ENCODE assay signal across 13 mouse cellular contexts in genomic region chr5:36379938-36380511, GRCm38 (mm10). TPM values are rescaled to one million over a fixed set of nuclear protein-coding genes. Genes with fewer than 3 reads are reported as not detected.
DNase-seq lines count a peak whose midpoint lies in the region; ATAC-seq and TF ChIP-seq lines count a peak whose summit lies in the region.
"Had no signal": no experiment of that assay in that cellular context is flagged by ENCODE, and none has a peak within 500 bp of the region (broad histone marks: within the 10 kb centered on the region; RNA-seq: fewer than 3 reads in every experiment).

No protein-coding gene starts in this region.

- no peak overlapping the region for H3K9ac ChIP-seq in heart, embryonic 14.5 days (ENCODE audit: low read length)
- H3K9ac ChIP-seq in lung, embryonic 15.5 days: no peak overlapping the region
- H3K9ac ChIP-seq in liver, embryonic 11.5 days (ENCODE audit: low read depth, low read length): no peak overlapping the region
- H3K9ac ChIP-seq: limb, embryonic 15.5 days; midbrain, embryonic 15.5 days had no signal

- H3K4me1 ChIP-seq in heart, embryonic 14.5 days (ENCODE audit: control insufficient read depth in 2 of 2, insufficient read depth in 2 of 2, low read length in 2 of 2): peaks cover 54 to 81% of the 10 kb centered on the region in 2 experiments
- H3K4me1 ChIP-seq in lung, embryonic 15.5 days: peaks cover 78% of the 10 kb centered on the region
- peaks cover 49% of the 10 kb centered on the region for H3K4me1 ChIP-seq in thymus, adult 2 months (replicated peaks; ENCODE audit: control insufficient read depth, insufficient read depth, low read length)
- H3K4me1 ChIP-seq in liver, embryonic 11.5 days (replicated peaks; ENCODE audit: control insufficient read depth, insufficient read depth, low read length): peaks cover 4% of the 10 kb centered on the region; the same call in 1 of the 2 replicates

- H3K36me3 ChIP-seq in heart, embryonic 14.5 days (ENCODE audit: control insufficient read depth, insufficient read depth, low read length): no peaks in the 10 kb centered on the region
- H3K36me3 ChIP-seq in lung, embryonic 15.5 days: no peaks in the 10 kb centered on the region
- H3K36me3 ChIP-seq in thymus, adult 2 months (ENCODE audit: control insufficient read depth, insufficient read depth, low read length): no peaks in the 10 kb centered on the region
- H3K36me3 ChIP-seq in liver, embryonic 11.5 days (ENCODE audit: control insufficient read depth, insufficient read depth, low read length): no peaks in the 10 kb centered on the region
- H3K36me3 ChIP-seq: limb, embryonic 15.5 days; midbrain, embryonic 15.5 days had no signal

- POLR2A ChIA-PET in Patski (lab: Charles Lee): interaction anchor here (1.0 kb wide), 1 partner anchor 18 kb away, joined by 3 read pairs; no protein-coding TSS in a partner anchor

- peak overlapping the region; percentile 11; a peak in 1 of 4 replicates for H3K27ac ChIP-seq in heart, embryonic 14.5 days (replicated peaks in 1 of 2; ENCODE audit: control insufficient read depth in 1 of 2, insufficient read depth in 1 of 2, low read depth in 2 of 2, low read length in 2 of 2)
- H3K27ac ChIP-seq in lung, embryonic 15.5 days: peak overlapping the region; percentile 81
- no peak overlapping the region for H3K27ac ChIP-seq in thymus, adult 2 months (ENCODE audit: control insufficient read depth, insufficient read depth, low read length)
- H3K27ac ChIP-seq in liver, embryonic 11.5 days (ENCODE audit: low read depth, low read length): no peak overlapping the region
- H3K27ac ChIP-seq: limb, embryonic 15.5 days; midbrain, embryonic 15.5 days had no signal

- no peak overlapping the region for H3K4me3 ChIP-seq in heart, embryonic 14.5 days (ENCODE audit: control insufficient read depth in 1 of 2, insufficient read depth in 1 of 2, low read depth in 1 of 2, low read length in 2 of 2)
- H3K4me3 ChIP-seq in lung, embryonic 15.5 days: no peak overlapping the region
- H3K4me3 ChIP-seq in thymus, adult 2 months (ENCODE audit: control insufficient read depth, insufficient read depth, low read length): no peak overlapping the region
- H3K4me3 ChIP-seq in liver, embryonic 11.5 days (ENCODE audit: low read depth, low read length): no peak overlapping the region
- H3K4me3 ChIP-seq: limb, embryonic 15.5 days; midbrain, embryonic 15.5 days had no signal

- CTCF ChIA-PET in Patski (lab: Charles Lee): interaction anchor here (1.1 kb wide), 1 partner anchor 15 kb away, joined by 3 read pairs; no protein-coding TSS in a partner anchor

- 56% methylated on average over 6 of the region's 6 CpGs for WGBS in heart, embryonic 14.5 days
- 48% methylated on average over 6 of the region's 6 CpGs for WGBS in lung, embryonic 15.5 days
- 87% methylated on average over 6 of the region's 6 CpGs for WGBS in thymus, adult 2 months
- 67% methylated on average over 6 of the region's 6 CpGs for WGBS in liver, embryonic 11.5 days

- no peaks in the 10 kb centered on the region for H3K9me3 ChIP-seq in heart, embryonic 14.5 days (ENCODE audit: control insufficient read depth, low read length)
- H3K9me3 ChIP-seq in lung, embryonic 15.5 days: no peaks in the 10 kb centered on the region
- no peaks in the 10 kb centered on the region for H3K9me3 ChIP-seq in liver, embryonic 11.5 days (ENCODE audit: control insufficient read depth, low read length)
- H3K9me3 ChIP-seq: limb, embryonic 15.5 days; midbrain, embryonic 15.5 days had no signal

- intact Hi-C loops in heart, postnatal 36 days (cut with DNase I): no loop called here

- TF ChIP-seq POLR2A in thymus, adult 2 months (IDR thresholded peaks at IDR 0.05; ENCODE audit: control insufficient read depth, extremely low read depth, insufficient read depth, low read length, poor library complexity): no peak

- no peak for TF ChIP-seq CTCF in Patski (IDR thresholded peaks at IDR 0.05)
- TF ChIP-seq CTCF in thymus, adult 2 months (IDR thresholded peaks at IDR 0.05; ENCODE audit: borderline replicate concordance, control insufficient read depth, extremely low read depth, insufficient read depth, low read length, poor library complexity): no peak

- in situ Hi-C loops in Patski (cut with MboI; ENCODE audit: low pct_unique_long_range_greater_than_20kb): no loop called here

- no peaks in the 10 kb centered on the region for H3K27me3 ChIP-seq in heart, embryonic 14.5 days (ENCODE audit: control insufficient read depth, insufficient read depth, low read length)
- no peaks in the 10 kb centered on the region for H3K27me3 ChIP-seq in Patski
- H3K27me3 ChIP-seq in lung, embryonic 15.5 days: no peaks in the 10 kb centered on the region
- H3K27me3 ChIP-seq in thymus, adult 2 months (ENCODE audit: control insufficient read depth, insufficient read depth, low read length): no peaks in the 10 kb centered on the region
- H3K27me3 ChIP-seq in liver, embryonic 11.5 days (replicated peaks; ENCODE audit: control insufficient read depth, insufficient read depth, low read length): no peaks in the 10 kb centered on the region
- H3K27me3 ChIP-seq: limb, embryonic 15.5 days had no signal

- no peak for ATAC-seq in heart, embryonic 14.5 days (ENCODE audit: insufficient number of reproducible peaks, insufficient read depth, low FRiP score, low read depth)
- peak; percentile 86 for ATAC-seq in Patski
- no peak for ATAC-seq in lung, embryonic 15.5 days (ENCODE audit: borderline replicate concordance, extremely low read depth, low FRiP score, low TSS enrichment)
- ATAC-seq in liver, embryonic 11.5 days (replicated peaks; ENCODE audit: low FRiP score): no peak
- ATAC-seq: forebrain, embryonic 16.5 days; midbrain, embryonic 15.5 days had no signal

- no peak for DNase-seq in heart, postnatal 36 days
- DNase-seq in 3T3-L1 (ENCODE audit: low read depth, low spot score) (peak; percentile 95), Patski (ENCODE audit: low read depth, low spot score) (peak; percentile 99)
- DNase-seq in spleen, postnatal 14 days (ENCODE audit: low spot score in 2 of 2): no peak
- no peak for DNase-seq in thymus, adult 2 months
- DNase-seq in liver, embryonic 11.5 days (ENCODE audit: low spot score): no peak
- DNase-seq: cerebellum, postnatal 36 days; kidney, postnatal 36 days had no signal

- H3K4me2 ChIP-seq in heart, embryonic 14.5 days (ENCODE audit: low read length): no peak overlapping the region
- H3K4me2 ChIP-seq in lung, embryonic 15.5 days: no peak overlapping the region
- no peak overlapping the region for H3K4me2 ChIP-seq in liver, embryonic 11.5 days
- H3K4me2 ChIP-seq: limb, embryonic 15.5 days; midbrain, embryonic 15.5 days had no signal

RNA-seq across cellular contexts. Expression of gene Sorcs2, which starts 17.9 kb away (rescaled TPM):
- 9.9 and 10.3 TPM in 2 replicates for polyA plus RNA-seq in heart, embryonic 14.5 days (2014; fragmentation: Nextera tagmentation; extraction: Ambion mirVana)
- 10 to 100 TPM; 10.5 to 11.4 TPM for total RNA-seq in heart, postnatal 36 days (2021)
- 9.9 TPM for polyA plus RNA-seq in Patski (2021)
- polyA plus RNA-seq in lung, embryonic 15.5 days (2015; fragmentation: Nextera tagmentation; extraction: Ambion mirVana): 19.6 and 21.2 TPM in 2 replicates
- 5.7 TPM in 2 replicates for polyA plus RNA-seq in thymus, adult 2 months (2012; rRNA removed)
- polyA plus RNA-seq in liver, embryonic 11.5 days (2014; fragmentation: Nextera tagmentation; extraction: Ambion mirVana): 2.2 and 2.4 TPM in 2 replicates

Comparison
In these comparisons a context has a peak if more than half of its experiments do, and no peak if none do; other contexts are left out.
1. H3K27ac ChIP-seq: peak in heart, embryonic 14.5 days (2 of 2) and lung, embryonic 15.5 days (single experiment); none in thymus, adult 2 months (single experiment) and liver, embryonic 11.5 days (single experiment).
2. DNase-seq: peak in 3T3-L1 (single experiment) and Patski (single experiment); none in heart, postnatal 36 days (0 of 2), spleen, postnatal 14 days (0 of 2), thymus, adult 2 months (single experiment) and liver, embryonic 11.5 days (single experiment).